Mouse (Mus musculus) limb, embryonic 15.5 days (tissue): ENCODE results near the gene Kcna10. TPM values are rescaled to one million over a fixed set of nuclear protein-coding genes. Genes with fewer than 3 reads are reported as not detected.

Source experiments
- ATAC-seq: fragments of 200-750 bp; cut with Nextera tagmentation; 2 replicates; pipeline ENCODE4 v1.8.0; 2017; ENCODE audit warnings: low read depth, moderate TSS enrichment; ENCODE audit not compliant: insufficient number of reproducible peaks, low FRiP score, low TSS enrichment
- H3K27ac ChIP-seq: fragments of 300-500 bp; sonication (generic); 2 replicates; pipeline ENCODE4 v1.5.1; 2015; ENCODE audit warnings: moderate library complexity, mild to moderate bottlenecking, inconsistent platforms
- H3K27me3 ChIP-seq: fragments of 300-500 bp; sonication (generic); 2 replicates; pipeline ENCODE4 v1.6.1; 2015; ENCODE audit warnings: inconsistent platforms
- H3K36me3 ChIP-seq: fragments of 300-500 bp; sonication (generic); 2 replicates; pipeline ENCODE4 v1.6.1; 2015; ENCODE audit warnings: inconsistent platforms
- H3K4me1 ChIP-seq: fragments of 300-500 bp; sonication (generic); 2 replicates; pipeline ENCODE4 v1.6.1; 2015; ENCODE audit warnings: inconsistent platforms
- H3K4me2 ChIP-seq: fragments of 300-500 bp; sonication (generic); 2 replicates; pipeline ENCODE4 v1.6.1; 2015; ENCODE audit warnings: mild to moderate bottlenecking, inconsistent platforms
- H3K4me3 ChIP-seq: fragments of 300-500 bp; sonication (generic); 2 replicates; pipeline ENCODE4 v1.5.1; 2015; ENCODE audit warnings: mild to moderate bottlenecking, inconsistent platforms
- H3K9ac ChIP-seq: fragments of 300-500 bp; sonication (generic); 2 replicates; pipeline ENCODE4 v1.6.1; 2015; ENCODE audit warnings: inconsistent platforms
- H3K9me3 ChIP-seq: fragments of 300-500 bp; sonication (generic); 2 replicates; pipeline ENCODE4 v1.6.1; 2016; ENCODE audit warnings: inconsistent platforms
- WGBS: fragments of 180-500 bp; shearing (Covaris S2); methylation state at CpG from one replicate; pipeline ENCODE4 v1.1.7; 2015; 5-methylcytosine and 5-hydroxymethylcytosine counted together
- polyA plus RNA-seq: library from polyadenylated mRNA; unstranded; fragments of >200 nt; fragmentation: Nextera tagmentation; extraction: Ambion mirVana; gene quantifications from 2 replicates; pipeline ENCODE4 v1.2.1, GENCODE M21; 2015

Kcna10 gene
- polyA plus RNA-seq, 1 experiment from 2014 or later: 0.08 TPM

DNA sequence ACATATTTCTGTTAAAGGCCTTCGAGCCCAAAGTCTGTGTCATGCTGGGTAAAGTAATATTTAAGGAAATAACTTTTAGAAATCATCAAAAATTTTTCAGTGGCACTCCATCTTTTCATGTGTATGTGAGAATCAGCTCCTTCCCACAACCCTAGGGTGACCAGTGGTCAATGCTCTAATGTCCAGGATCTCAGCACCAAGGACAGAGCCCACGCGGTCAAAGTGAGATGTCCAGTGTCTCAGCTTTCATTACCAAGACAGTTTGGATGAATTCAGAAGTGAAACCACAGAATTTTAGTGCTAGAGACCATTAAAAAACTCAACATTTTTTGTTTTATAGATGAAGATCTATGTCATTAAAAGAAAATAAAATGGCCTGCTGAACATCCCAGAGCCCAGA is 10.9 kb upstream of the Kcna10 start:
- Histone ChIP-seq H3K36me3 (no peaks in the 10 kb centered on the region), H3K4me2 (no peak overlapping the region), H3K27me3 (no peaks in the 10 kb centered on the region), H3K4me3 (no peak overlapping the region), H3K9me3 (no peaks in the 10 kb centered on the region), H3K9ac (no peak overlapping the region), H3K4me1 (no peaks in the 10 kb centered on the region), H3K27ac (no peak overlapping the region)
- 83% methylated on average over 3 of the region's 3 CpGs for WGBS
- ATAC-seq: no peak

GRCm38 (mm10) chr3:107172556-107172955 is 10.3 kb upstream of the Kcna10 start:
- no peaks in the 10 kb centered on the region for H3K27me3 ChIP-seq
- no peak overlapping the region for H3K27ac ChIP-seq
- H3K4me3 ChIP-seq: no peak overlapping the region
- 65% methylated on average over 1 of the region's 1 CpGs for WGBS
- no peaks in the 10 kb centered on the region for H3K4me1 ChIP-seq
- H3K4me2 ChIP-seq: no peak overlapping the region
- H3K36me3 ChIP-seq: no peaks in the 10 kb centered on the region
- H3K9ac ChIP-seq: no peak overlapping the region
- H3K9me3 ChIP-seq: no peaks in the 10 kb centered on the region
- ATAC-seq: no peak

DNA sequence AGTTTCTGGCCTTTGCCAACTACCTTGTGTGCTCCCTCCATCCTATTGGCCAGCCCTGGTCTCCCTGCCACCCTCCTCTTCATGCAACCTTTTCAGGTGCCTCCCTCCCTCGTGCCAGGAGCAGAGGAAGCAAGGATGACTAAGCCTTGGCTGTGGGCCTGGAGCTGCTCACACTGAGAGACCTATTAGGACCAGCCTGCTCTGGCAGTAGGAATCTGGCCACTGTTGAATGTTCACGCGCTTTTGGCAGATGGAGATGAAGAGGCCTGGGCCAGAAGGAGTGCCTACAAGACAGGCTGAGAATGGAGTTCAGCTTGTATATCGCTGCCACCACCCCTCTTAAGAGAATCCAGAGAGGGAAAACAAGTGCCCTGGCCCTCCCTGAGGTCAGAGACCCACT is 7.4 kb upstream of the Kcna10 start:
- no peak overlapping the region for H3K4me3 ChIP-seq
- WGBS: 44% methylated on average over 4 of the region's 4 CpGs
- ATAC-seq: no peak

DNA sequence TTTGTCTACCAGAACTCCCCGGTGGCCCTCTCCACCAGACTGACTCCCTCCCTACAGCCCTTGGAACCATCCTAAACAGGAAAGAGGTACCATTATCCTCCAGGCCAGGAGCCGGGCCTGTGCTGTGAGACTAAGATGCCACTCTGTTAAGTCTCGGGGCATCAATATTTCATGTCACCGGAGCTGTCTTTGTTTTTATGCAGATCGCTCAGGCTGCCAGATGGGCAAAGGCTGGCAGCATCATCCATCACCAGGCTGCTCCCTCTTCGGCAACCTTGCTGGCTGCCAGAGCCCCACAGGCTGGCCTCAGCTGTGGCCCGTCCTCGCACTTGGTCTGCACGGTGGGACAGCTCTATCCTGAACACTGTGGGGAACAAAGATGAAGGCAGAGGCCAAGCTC is 6.4 kb upstream of the Kcna10 start:
- no peak overlapping the region for H3K4me2 ChIP-seq
- WGBS: 58% methylated on average over 9 of the region's 9 CpGs
- H3K27me3 ChIP-seq: no peaks in the 10 kb centered on the region
- no peaks in the 10 kb centered on the region for H3K4me1 ChIP-seq
- no peaks in the 10 kb centered on the region for H3K9me3 ChIP-seq
- no peak overlapping the region for H3K4me3 ChIP-seq
- H3K9ac ChIP-seq: no peak overlapping the region
- H3K27ac ChIP-seq: no peak overlapping the region
- ATAC-seq: no peak
- H3K36me3 ChIP-seq: no peaks in the 10 kb centered on the region

More for the DNA sequence above, 7.4 kb upstream of the Kcna10 start:
- Histone ChIP-seq H3K36me3 (no peaks in the 10 kb centered on the region), H3K9ac (no peak overlapping the region), H3K4me2 (no peak overlapping the region), H3K27me3 (no peaks in the 10 kb centered on the region), H3K27ac (no peak overlapping the region), H3K9me3 (no peaks in the 10 kb centered on the region), H3K4me1 (no peaks in the 10 kb centered on the region)

DNA sequence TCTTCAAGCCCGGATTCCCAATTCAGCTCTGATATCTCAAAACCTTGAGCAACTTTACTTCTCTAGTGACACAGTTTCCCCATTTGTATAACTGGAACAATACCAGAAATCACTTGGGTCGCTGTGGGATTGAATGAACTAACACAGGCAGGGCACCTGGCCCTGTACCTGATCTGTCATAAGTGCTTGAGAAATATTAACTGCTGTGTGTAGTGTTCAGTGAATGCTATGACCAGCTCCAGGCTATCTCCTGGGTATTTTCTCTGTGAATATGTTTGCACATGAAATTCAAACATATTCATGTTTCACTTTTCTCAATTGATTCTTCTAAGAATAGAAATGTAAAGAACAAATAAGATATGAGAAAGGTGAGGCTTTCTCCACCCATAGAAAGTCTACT is 2.0 kb upstream of the Kcna10 start:
- Histone ChIP-seq H3K4me1 (no peaks in the 10 kb centered on the region), H3K27me3 (no peaks in the 10 kb centered on the region), H3K4me2 (no peak overlapping the region), H3K27ac (no peak overlapping the region), H3K9me3 (no peaks in the 10 kb centered on the region), H3K9ac (no peak overlapping the region), H3K36me3 (no peaks in the 10 kb centered on the region), H3K4me3 (no peak overlapping the region)
- WGBS: 73% methylated on average over 2 of the region's 2 CpGs
- ATAC-seq: no peak

- Histone ChIP-seq H3K27ac (no peak overlapping the region), H3K9ac (no peak overlapping the region), H3K4me2 (no peak overlapping the region), H3K4me3 (no peak overlapping the region), H3K4me1 (no peaks in the 10 kb centered on the region), H3K9me3 (no peaks in the 10 kb centered on the region), H3K27me3 (no peaks in the 10 kb centered on the region), H3K36me3 (no peaks in the 10 kb centered on the region)
- no peak for ATAC-seq
- 68% methylated on average over 3 of the region's 3 CpGs for WGBS
These were observed 322 bp downstream of the Kcna10 start for GRCm38 (mm10) chr3:107183178-107183577.

DNA sequence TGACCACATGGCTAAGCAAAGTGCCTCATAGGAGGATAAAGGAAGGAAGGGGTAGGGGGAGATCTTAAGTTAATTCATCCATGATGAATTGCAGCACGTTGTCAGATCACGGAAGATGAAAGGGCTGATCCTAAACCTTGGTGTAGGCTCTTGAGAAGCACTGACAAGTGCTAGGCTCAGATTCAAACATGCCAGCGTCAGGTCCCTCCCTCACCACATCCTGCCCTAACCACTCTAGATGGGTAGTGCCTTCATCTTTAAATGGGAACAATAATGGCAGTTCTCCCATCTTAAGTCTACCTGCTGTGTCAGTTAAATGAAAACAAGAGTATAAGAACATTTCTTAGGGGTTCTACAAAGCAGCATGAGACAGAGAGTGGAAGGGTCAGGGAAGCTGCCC is 2.7 kb downstream of the Kcna10 start:
- no peak overlapping the region for H3K27ac ChIP-seq
- H3K27me3 ChIP-seq: no peaks in the 10 kb centered on the region
- no peaks in the 10 kb centered on the region for H3K4me1 ChIP-seq
- 67% methylated on average over 3 of the region's 3 CpGs for WGBS
- H3K4me3 ChIP-seq: no peak overlapping the region
- no peaks in the 10 kb centered on the region for H3K36me3 ChIP-seq
- H3K9me3 ChIP-seq: no peaks in the 10 kb centered on the region
- ATAC-seq: no peak
- no peak overlapping the region for H3K9ac ChIP-seq
- H3K4me2 ChIP-seq: no peak overlapping the region

- no peak overlapping the region for H3K4me2 ChIP-seq
- H3K9me3 ChIP-seq: no peaks in the 10 kb centered on the region
- ATAC-seq: no peak
- no peak overlapping the region for H3K4me3 ChIP-seq
- H3K36me3 ChIP-seq: no peaks in the 10 kb centered on the region
- no peaks in the 10 kb centered on the region for H3K27me3 ChIP-seq
- H3K4me1 ChIP-seq: no peaks in the 10 kb centered on the region
- no peak overlapping the region for H3K9ac ChIP-seq
- WGBS: 79% methylated on average over 4 of the region's 4 CpGs
- no peak overlapping the region for H3K27ac ChIP-seq
These were observed 4.2 kb downstream of the Kcna10 start for GRCm38 (mm10) chr3:107187022-107187421.

- ATAC-seq: no peak
- Histone ChIP-seq H3K9ac (no peak overlapping the region), H3K9me3 (no peaks in the 10 kb centered on the region), H3K4me2 (no peak overlapping the region), H3K27me3 (no peaks in the 10 kb centered on the region), H3K36me3 (no peaks in the 10 kb centered on the region), H3K4me1 (no peaks in the 10 kb centered on the region), H3K4me3 (no peak overlapping the region), H3K27ac (no peak overlapping the region)
- 36% methylated on average over 6 of the region's 6 CpGs for WGBS
These were observed 5.5 kb downstream of the Kcna10 start for GRCm38 (mm10) chr3:107188226-107188899.

DNA sequence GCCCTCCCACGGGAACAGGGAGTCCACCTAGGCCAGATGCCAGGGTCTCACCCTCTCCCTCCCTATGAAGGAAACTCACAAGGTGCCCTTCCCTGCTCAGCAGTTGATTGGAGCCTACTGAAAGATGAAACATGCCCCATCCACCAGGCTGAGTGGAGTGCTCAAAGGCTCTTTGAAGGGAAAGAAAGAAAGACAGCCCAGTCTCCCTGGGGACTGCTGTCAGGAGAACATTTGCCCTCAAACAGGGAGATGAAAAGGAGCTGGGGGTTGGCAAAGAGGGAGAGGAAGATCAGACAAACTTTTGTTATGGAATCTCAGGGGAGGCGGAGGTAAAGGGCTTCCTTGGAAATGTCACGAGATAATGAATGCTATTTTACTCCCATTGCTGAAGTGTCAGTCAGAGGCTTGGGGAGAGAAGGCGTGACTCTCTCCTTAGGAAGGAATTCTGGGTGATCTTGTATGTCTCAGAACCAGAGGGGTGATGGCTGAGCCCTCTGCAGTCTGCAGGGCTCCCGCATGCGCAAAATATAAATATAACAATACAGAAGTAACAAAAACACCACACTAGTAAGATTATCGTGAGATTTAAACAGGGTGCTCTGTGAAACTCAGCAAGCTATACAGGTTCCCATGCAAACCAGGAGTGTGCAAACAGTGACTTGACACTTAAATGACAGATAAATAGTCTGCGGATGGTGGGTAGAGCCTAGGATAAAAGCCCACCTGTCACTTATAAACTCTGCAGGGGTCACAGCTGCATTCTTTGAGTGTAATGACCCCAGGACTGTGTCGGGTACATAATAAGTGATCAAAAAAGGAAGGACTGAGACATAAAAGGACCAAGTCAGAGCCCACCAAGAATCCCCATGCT is 18.7 kb downstream of the Kcna10 start:
- Histone ChIP-seq H3K9me3 (no peaks in the 10 kb centered on the region), H3K36me3 (no peaks in the 10 kb centered on the region), H3K4me1 (no peaks in the 10 kb centered on the region), H3K27ac (no peak overlapping the region), H3K4me2 (no peak overlapping the region), H3K4me3 (no peak overlapping the region), H3K27me3 (no peaks in the 10 kb centered on the region), H3K9ac (no peak overlapping the region)
- WGBS: 36% methylated on average over 9 of the region's 9 CpGs
- ATAC-seq: no peak

- 84% methylated on average over 3 of the region's 3 CpGs for WGBS
- Histone ChIP-seq H3K4me3 (no peak overlapping the region), H3K27ac (no peak overlapping the region), H3K9me3 (no peaks in the 10 kb centered on the region), H3K27me3 (no peaks in the 10 kb centered on the region), H3K4me1 (no peaks in the 10 kb centered on the region), H3K4me2 (no peak overlapping the region), H3K36me3 (no peaks in the 10 kb centered on the region), H3K9ac (no peak overlapping the region)
- ATAC-seq: no peak
These were observed 21.6 kb downstream of the Kcna10 start for GRCm38 (mm10) chr3:107204413-107204812.

- Histone ChIP-seq H3K36me3 (no peaks in the 10 kb centered on the region), H3K27me3 (no peaks in the 10 kb centered on the region), H3K9me3 (no peaks in the 10 kb centered on the region), H3K4me3 (no peak overlapping the region), H3K4me1 (no peaks in the 10 kb centered on the region), H3K27ac (no peak overlapping the region), H3K4me2 (no peak overlapping the region), H3K9ac (no peak overlapping the region)
- ATAC-seq: no peak
These were observed 22.3 kb downstream of the Kcna10 start for GRCm38 (mm10) chr3:107205170-107205569.
